Mouse (Mus musculus): ENCODE data around the gene Zfp287. TPM values are rescaled to one million over a fixed set of nuclear protein-coding genes. Genes with fewer than 3 reads are reported as not detected.

Zfp287 gene
- total and polyA plus RNA-seq, 3 experiments: 0.22 TPM; not detected in 2

DNA sequence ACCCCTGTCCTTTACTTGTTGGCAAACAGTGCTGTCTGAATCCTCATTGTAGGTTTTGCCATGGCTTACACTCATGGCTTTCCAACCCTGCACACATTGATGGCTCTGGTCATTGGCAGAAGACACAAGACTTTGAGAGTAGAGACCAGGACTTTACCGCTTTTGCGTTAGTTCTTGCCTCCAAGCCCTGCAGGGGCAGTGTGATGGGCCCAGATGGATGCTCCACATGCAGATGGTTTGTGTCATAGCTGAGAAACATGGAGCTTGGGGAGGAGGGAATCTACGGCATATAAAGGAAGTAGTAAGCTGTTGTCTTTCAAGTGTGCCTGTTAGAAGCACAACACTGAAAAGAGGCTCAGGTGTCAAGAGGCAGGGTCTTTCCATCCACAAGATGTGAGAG, 79.6 kb downstream of the Zfp287 start:
- TF ChIP-seq POLR2AphosphoS5 (IDR thresholded peaks at IDR 0.05; ENCODE audit: insufficient replicate concordance, low read depth, low read length): no peak
- TF ChIP-seq CTCF (IDR thresholded peaks at IDR 0.05; ENCODE audit: low read depth, low read length): no peak
- TF ChIP-seq GATA1 (IDR thresholded peaks at IDR 0.05; ENCODE audit: borderline replicate concordance, low read length): no peak
- TF ChIP-seq TAL1 (conservative IDR thresholded peaks at IDR 0.05; ENCODE audit: low read depth, low read length): no peak
- TF ChIP-seq GATA2 (IDR thresholded peaks at IDR 0.05; ENCODE audit: borderline replicate concordance, low read depth, low read length): no peak
- peaks cover 4% of the 10 kb centered on the region; the same call in 1 of the 2 replicates for H3K9me3 ChIP-seq (replicated peaks)
- ATAC-seq (ENCODE audit: extremely low read depth, insufficient number of reproducible peaks, low FRiP score, poor library complexity, severe bottlenecking) (no peak), DNase-seq (ENCODE audit: low spot score) (no peak)
- H3K4me3 ChIP-seq (ENCODE audit: low read depth, low read length): no peak overlapping the region
- H3K4me1 ChIP-seq (ENCODE audit: insufficient read depth, low read depth, low read length): peaks cover 8% of the 10 kb centered on the region
- H3K36me3 ChIP-seq (replicated peaks): peaks cover 25% of the 10 kb centered on the region
- H3K27me3 ChIP-seq (ENCODE audit: insufficient read depth, low read length): peaks cover 12% of the 10 kb centered on the region; the same call in 1 of the 2 replicates

DNA sequence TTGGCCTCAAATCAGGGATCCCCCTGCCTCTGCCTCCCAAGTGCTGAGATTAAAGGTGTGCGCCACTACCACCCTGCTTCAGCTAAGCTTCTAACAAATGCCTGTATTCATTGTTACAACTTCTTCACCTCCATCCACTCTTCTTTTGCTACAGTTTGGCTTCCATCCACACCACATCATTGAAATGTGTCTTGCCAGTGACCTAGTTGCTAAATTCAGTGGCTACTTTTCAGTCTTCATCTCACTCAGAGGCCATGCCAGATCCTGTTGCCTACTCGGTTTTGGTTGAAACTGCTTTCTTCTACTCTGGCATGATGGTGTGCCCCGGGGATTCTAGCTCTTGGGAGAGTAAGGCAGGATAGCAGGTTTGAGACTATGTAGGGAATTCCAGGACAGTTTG, 80.1 kb downstream of the Zfp287 start:
- Histone ChIP-seq H3K4me1 (ENCODE audit: insufficient read depth, low read depth, low read length) (peaks cover 8% of the 10 kb centered on the region), H3K9me3 (replicated peaks) (peaks cover 4% of the 10 kb centered on the region; the same call in 1 of the 2 replicates), H3K27me3 (ENCODE audit: insufficient read depth, low read length) (peaks cover 12% of the 10 kb centered on the region; the same call in 1 of the 2 replicates), H3K36me3 (replicated peaks) (peaks cover 22% of the 10 kb centered on the region), H3K4me3 (ENCODE audit: low read depth, low read length) (no peak overlapping the region)
- no peak for ATAC-seq (ENCODE audit: extremely low read depth, insufficient number of reproducible peaks, low FRiP score, poor library complexity, severe bottlenecking)
- TF ChIP-seq GATA1 (IDR thresholded peaks at IDR 0.05; ENCODE audit: borderline replicate concordance, low read length) (no peak), CTCF (IDR thresholded peaks at IDR 0.05; ENCODE audit: low read depth, low read length) (no peak), GATA2 (IDR thresholded peaks at IDR 0.05; ENCODE audit: borderline replicate concordance, low read depth, low read length) (no peak), POLR2AphosphoS5 (IDR thresholded peaks at IDR 0.05; ENCODE audit: insufficient replicate concordance, low read depth, low read length) (no peak), TAL1 (conservative IDR thresholded peaks at IDR 0.05; ENCODE audit: low read depth, low read length) (no peak)
- no peak for DNase-seq (ENCODE audit: low spot score)

Other genes with a start within 250 kb of the Zfp287 start
- 111 and 131 TPM in 2 replicates for gene Cenpv, start 192.6 kb downstream of the Zfp287 start, total RNA-seq (2014; fragmentation: Nextera tagmentation)
- 67.5 and 81.9 TPM in 2 replicates for gene Cenpv, start 192.6 kb downstream of the Zfp287 start, total RNA-seq (2017)
- 191 and 202 TPM in 2 replicates for gene Cenpv, start 192.6 kb downstream of the Zfp287 start, polyA plus RNA-seq (2012)
- 814 and 964 TPM in 2 replicates for gene Ubb, start 180.7 kb downstream of the Zfp287 start, total RNA-seq (2014; fragmentation: Nextera tagmentation)
- 1,083 and 1,103 TPM in 2 replicates for gene Ubb, start 180.7 kb downstream of the Zfp287 start, total RNA-seq (2017)
- gene Ubb, start 180.7 kb downstream of the Zfp287 start, polyA plus RNA-seq (2012): 1,429 and 2,208 TPM in 2 replicates
- gene Trpv2, start 157.4 kb downstream of the Zfp287 start, total RNA-seq (2014; fragmentation: Nextera tagmentation): 50.2 and 67.3 TPM in 2 replicates
- gene Trpv2, start 157.4 kb downstream of the Zfp287 start, total RNA-seq (2017): 48.4 and 49.9 TPM in 2 replicates
- gene Trpv2, start 157.4 kb downstream of the Zfp287 start, polyA plus RNA-seq (2012): 17.4 and 22.5 TPM in 2 replicates
- gene Lrrc75a, start 83.4 kb downstream of the Zfp287 start, total RNA-seq (2014; fragmentation: Nextera tagmentation): 1.7 TPM in 1 of 2 replicates, not detected in the other
- 0.17 and 0.27 TPM in 2 replicates for gene Lrrc75a, start 83.4 kb downstream of the Zfp287 start, total RNA-seq (2017)
- 0.30 and 0.53 TPM in 2 replicates for gene Lrrc75a, start 83.4 kb downstream of the Zfp287 start, polyA plus RNA-seq (2012)
- gene Mmgt2, start 83.2 kb downstream of the Zfp287 start, total RNA-seq (2014; fragmentation: Nextera tagmentation): 14.8 and 24.3 TPM in 2 replicates
- 6.3 and 7.9 TPM in 2 replicates for gene Mmgt2, start 83.2 kb downstream of the Zfp287 start, total RNA-seq (2017)
- gene Mmgt2, start 83.2 kb downstream of the Zfp287 start, polyA plus RNA-seq (2012): 5.5 and 8.2 TPM in 2 replicates
- not detected in 2 replicates for gene Gm10428, start 21.2 kb upstream of the Zfp287 start, total RNA-seq (2014; fragmentation: Nextera tagmentation)
- gene Gm10428, start 21.2 kb upstream of the Zfp287 start, total RNA-seq (2017): not detected in 2 replicates
- gene Gm10428, start 21.2 kb upstream of the Zfp287 start, polyA plus RNA-seq (2012): not detected in 2 replicates
- not detected in 2 replicates for gene Zfp286, start 57.6 kb upstream of the Zfp287 start, total RNA-seq (2014; fragmentation: Nextera tagmentation)
- 1.1 and 1.6 TPM in 2 replicates for gene Zfp286, start 57.6 kb upstream of the Zfp287 start, total RNA-seq (2017)
- not detected in 2 replicates for gene Zfp286, start 57.6 kb upstream of the Zfp287 start, polyA plus RNA-seq (2012)
- gene Trim16, start 88.3 kb upstream of the Zfp287 start, total RNA-seq (2014; fragmentation: Nextera tagmentation): not detected in 2 replicates
- 0.05 TPM in 1 of 2 replicates, not detected in the other for gene Trim16, start 88.3 kb upstream of the Zfp287 start, total RNA-seq (2017)
- not detected in 2 replicates for gene Trim16, start 88.3 kb upstream of the Zfp287 start, polyA plus RNA-seq (2012)
- gene Fbxw10, start 115.2 kb upstream of the Zfp287 start, total RNA-seq (2014; fragmentation: Nextera tagmentation): not detected in 2 replicates
- gene Fbxw10, start 115.2 kb upstream of the Zfp287 start, total RNA-seq (2017): 0.17 and 0.55 TPM in 2 replicates
- not detected in 2 replicates for gene Fbxw10, start 115.2 kb upstream of the Zfp287 start, polyA plus RNA-seq (2012)
- 24.8 and 33.0 TPM in 2 replicates for gene Tvp23b, start 147.6 kb upstream of the Zfp287 start, total RNA-seq (2014; fragmentation: Nextera tagmentation)
- gene Tvp23b, start 147.6 kb upstream of the Zfp287 start, total RNA-seq (2017): 46.5 and 53.7 TPM in 2 replicates
- 1.9 and 3.3 TPM in 2 replicates for gene Tvp23b, start 147.6 kb upstream of the Zfp287 start, polyA plus RNA-seq (2012)
- not detected in 2 replicates for gene Cdrt4, start 219.3 kb upstream of the Zfp287 start, total RNA-seq (2014; fragmentation: Nextera tagmentation)
- 0.27 TPM in 1 of 2 replicates, not detected in the other for gene Cdrt4, start 219.3 kb upstream of the Zfp287 start, total RNA-seq (2017)
- not detected in 2 replicates for gene Cdrt4, start 219.3 kb upstream of the Zfp287 start, polyA plus RNA-seq (2012)